Mouse (Mus musculus) liver, adult 2 months (tissue): Measurements from ENCODE around the gene Cabp1. TPM values are rescaled to one million over a fixed set of nuclear protein-coding genes. Genes with fewer than 3 reads are reported as not detected.
A peak's percentile ranks its signal among the peaks of the same experiment; 100 is the strongest.

Source experiments
- DNase-seq: peaks from one replicate; pipeline ENCODE4 v3.0.0-alpha.2; 2011; ENCODE audit warnings: low read depth, low spot score; ENCODE audit errors: extremely low read depth
- H3K27ac ChIP-seq: fragments of 200-500 bp; replicated peaks from 2 replicates; pipeline ENCODE4 v1.5.1; 2012; ENCODE audit warnings: low read depth, mild to moderate bottlenecking, control low read depth, inconsistent platforms, low read length; ENCODE audit not compliant: insufficient read depth
- H3K27me3 ChIP-seq: fragments of 200-500 bp; 2 replicates; pipeline ENCODE4 v1.6.1; 2012; ENCODE audit warnings: mild to moderate bottlenecking, moderate library complexity, low read length, inconsistent platforms; ENCODE audit not compliant: control insufficient read depth, insufficient read depth
- H3K36me3 ChIP-seq: fragments of 200-500 bp; 2 replicates; pipeline ENCODE4 v1.6.1; 2012; ENCODE audit warnings: low read length, inconsistent platforms; ENCODE audit not compliant: control insufficient read depth, insufficient read depth
- H3K4me1 ChIP-seq: fragments of 200-500 bp; 2 replicates; pipeline ENCODE4 v1.6.1; 2011; ENCODE audit warnings: low read length; ENCODE audit not compliant: control insufficient read depth, insufficient read depth
- H3K4me3 ChIP-seq: fragments of 200-500 bp; 2 replicates; pipeline ENCODE4 v1.5.1; 2011; ENCODE audit warnings: low read depth, mild to moderate bottlenecking, control low read depth, low read length, moderate library complexity; ENCODE audit not compliant: insufficient read depth
- H3K79me2 ChIP-seq: fragments of 200-500 bp; 2 replicates; pipeline ENCODE4 v1.6.1; 2012; ENCODE audit warnings: inconsistent platforms, mild to moderate bottlenecking, low read length, moderate library complexity; ENCODE audit not compliant: control insufficient read depth, insufficient read depth
- H3K9ac ChIP-seq: fragments of 200-500 bp; 2 replicates; pipeline ENCODE4 v1.6.1; 2012; ENCODE audit warnings: low read depth, mild to moderate bottlenecking, control low read depth, inconsistent platforms, low read length
- CTCF ChIP-seq: fragments of 200-500 bp; IDR thresholded peaks from 2 replicates; pipeline ENCODE4 v1.5.1; 2011; ENCODE audit warnings: low read depth, low read length, control low read depth
- POLR2A ChIP-seq: fragments of 200-500 bp; IDR thresholded peaks from 2 replicates; pipeline ENCODE4 v1.6.1; 2011; ENCODE audit warnings: low read length, control low read depth; ENCODE audit not compliant: insufficient read depth; ENCODE audit errors: extremely low read depth
- WGBS: fragments of 180-500 bp; shearing (Covaris S2); methylation state at CpG from one replicate; pipeline ENCODE4 v1.1.7; 2018; 5-methylcytosine and 5-hydroxymethylcytosine counted together
- polyA plus RNA-seq: library from polyadenylated mRNA; depleted of rRNA; stranded (reverse); fragments of >200 nt; gene quantifications from 2 replicates; pipeline ENCODE4 v1.2.3, GENCODE M21; 2012
- total RNA-seq: library from RNA; depleted of rRNA; stranded (reverse); fragments of >200 nt; gene quantifications from 2 replicates; pipeline ENCODE4 v1.2.3, GENCODE M21; 2014

Cabp1 gene
- total and polyA plus RNA-seq, 2 experiments: 0.07 to 0.09 TPM

DNA sequence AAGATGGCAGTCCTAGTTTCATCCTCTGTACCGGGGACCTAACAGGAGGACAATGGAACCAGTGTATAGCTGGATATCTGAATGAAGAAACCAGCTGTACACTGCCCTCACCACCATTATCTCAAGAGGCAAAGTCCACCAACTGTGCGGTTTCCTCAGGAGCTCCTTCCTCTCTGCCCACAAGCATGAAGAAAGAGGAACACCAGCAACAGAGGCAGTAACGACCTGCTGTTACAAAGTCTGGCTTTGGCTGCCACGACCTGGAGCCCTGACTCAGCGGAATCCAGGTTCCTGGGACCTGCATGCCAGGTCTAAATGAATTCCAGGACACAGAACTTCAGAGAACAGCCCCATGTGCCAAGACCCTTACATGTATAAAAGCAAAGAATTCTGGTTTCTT lies 38.4 kb downstream of the Cabp1 start:
- Histone ChIP-seq H3K4me3 (no peak overlapping the region), H3K36me3 (peaks cover 1% of the 10 kb centered on the region; the same call in 1 of the 2 replicates), H3K79me2 (peaks cover 33% of the 10 kb centered on the region; the same call in 1 of the 2 replicates), H3K4me1 (peaks cover 6% of the 10 kb centered on the region; the same call in 1 of the 2 replicates), H3K27me3 (no peaks in the 10 kb centered on the region), H3K9ac (no peak overlapping the region), H3K27ac (0 out of 2 replicates have a peak overlapping the region, but pooled peaks have one; percentile 12)
- no peak for TF ChIP-seq CTCF
- TF ChIP-seq POLR2A: no peak
- WGBS: 21% methylated on average over 5 of the region's 5 CpGs
- DNase-seq: peak; percentile 72

GRCm38 (mm10) chr5:115155156-115155631 lies 39.0 kb downstream of the Cabp1 start:
- 65% methylated on average over 13 of the region's 13 CpGs for WGBS
- Histone ChIP-seq H3K36me3 (peaks cover 8% of the 10 kb centered on the region; the same call in 1 of the 2 replicates), H3K27ac (no peak overlapping the region), H3K79me2 (peaks cover 33% of the 10 kb centered on the region; the same call in 1 of the 2 replicates), H3K4me3 (no peak overlapping the region), H3K4me1 (peaks cover 6% of the 10 kb centered on the region; the same call in 1 of the 2 replicates), H3K27me3 (no peaks in the 10 kb centered on the region), H3K9ac (no peak overlapping the region)
- TF ChIP-seq POLR2A: no peak
- no peak for TF ChIP-seq CTCF
- DNase-seq: no peak

GRCm38 (mm10) chr5:115152132-115152956 lies 41.8 kb downstream of the Cabp1 start:
- Histone ChIP-seq H3K36me3 (peaks cover 32% of the 10 kb centered on the region), H3K79me2 (peaks cover 27% of the 10 kb centered on the region; the same call in 1 of the 2 replicates), H3K27ac (no peak overlapping the region), H3K27me3 (no peaks in the 10 kb centered on the region), H3K9ac (no peak overlapping the region), H3K4me3 (no peak overlapping the region), H3K4me1 (peaks cover 6% of the 10 kb centered on the region; the same call in 1 of the 2 replicates)
- no peak for TF ChIP-seq POLR2A
- no peak for DNase-seq
- WGBS: 57% methylated on average over 8 of the region's 8 CpGs

GRCm38 (mm10) chr5:115151457-115151856 lies 42.7 kb downstream of the Cabp1 start:
- TF ChIP-seq CTCF (no peak), POLR2A (no peak)
- no peak overlapping the region for H3K4me3 ChIP-seq
- H3K4me1 ChIP-seq: peaks cover 4% of the 10 kb centered on the region; the same call in 1 of the 2 replicates
- H3K27me3 ChIP-seq: no peaks in the 10 kb centered on the region
- peaks cover 24% of the 10 kb centered on the region; the same call in 1 of the 2 replicates for H3K79me2 ChIP-seq
- DNase-seq: no peak
- 92% methylated on average over 13 of the region's 13 CpGs for WGBS
- H3K36me3 ChIP-seq: peaks cover 39% of the 10 kb centered on the region
- no peak overlapping the region for H3K9ac ChIP-seq
- no peak overlapping the region for H3K27ac ChIP-seq

- Histone ChIP-seq H3K4me1 (peaks cover 3% of the 10 kb centered on the region; the same call in 1 of the 2 replicates), H3K36me3 (peaks cover 44% of the 10 kb centered on the region), H3K9ac (no peak overlapping the region), H3K79me2 (peaks cover 24% of the 10 kb centered on the region; the same call in 1 of the 2 replicates), H3K27me3 (no peaks in the 10 kb centered on the region), H3K4me3 (no peak overlapping the region), H3K27ac (no peak overlapping the region)
- TF ChIP-seq POLR2A: no peak
- TF ChIP-seq CTCF: no peak
- DNase-seq: no peak
- 93% methylated on average over 5 of the region's 5 CpGs for WGBS
Measured at GRCm38 (mm10) chr5:115150991-115151390, 43.2 kb downstream of the Cabp1 start.
